Mouse (Mus musculus) spleen, embryonic (tissue): ENCODE measurements around the gene Tac2.
"Not testable (repeated sequence)": the region's sequence is repeated elsewhere in the genome, so short reads cannot be mapped to it uniquely, and the experiment has no call there.

Experiments
- CTCF ChIA-PET: fragments of 350-600 bp; sonication (Branson Sonifier 250); formaldehyde crosslinking; loops from one replicate; lab custom pipeline; 2022; lab: Charles Lee

The Tac2 gene

GRCm38 (mm10) chr10:127754566-127755166 lies 30.4 kb downstream of the Tac2 start:
- CTCF ChIA-PET = interaction anchor here (0.5 kb wide), 1 partner anchor 219 kb away, joined by 3 read pairs; no protein-coding TSS in a partner anchor

DNA sequence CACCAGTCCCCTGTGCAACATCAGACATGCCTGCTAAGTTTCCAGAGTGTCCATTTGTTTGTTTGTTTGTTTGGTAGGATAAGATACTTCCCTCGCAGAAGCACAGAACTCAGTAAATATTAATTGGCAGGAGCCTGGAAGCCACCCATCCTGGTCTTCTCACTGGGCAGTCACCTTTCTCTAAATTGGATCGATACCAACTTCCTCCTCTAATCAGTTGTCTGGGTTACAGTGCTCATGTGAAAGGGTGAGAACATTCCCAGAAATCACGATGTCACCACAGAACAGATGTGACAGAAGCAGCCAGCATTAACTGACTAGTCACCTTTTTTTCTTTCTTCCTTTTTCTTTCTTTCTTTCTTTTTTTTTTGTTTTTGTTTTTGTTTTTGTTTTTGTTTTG lies 31.0 kb downstream of the Tac2 start:
- CTCF ChIA-PET = no interaction called here

DNA sequence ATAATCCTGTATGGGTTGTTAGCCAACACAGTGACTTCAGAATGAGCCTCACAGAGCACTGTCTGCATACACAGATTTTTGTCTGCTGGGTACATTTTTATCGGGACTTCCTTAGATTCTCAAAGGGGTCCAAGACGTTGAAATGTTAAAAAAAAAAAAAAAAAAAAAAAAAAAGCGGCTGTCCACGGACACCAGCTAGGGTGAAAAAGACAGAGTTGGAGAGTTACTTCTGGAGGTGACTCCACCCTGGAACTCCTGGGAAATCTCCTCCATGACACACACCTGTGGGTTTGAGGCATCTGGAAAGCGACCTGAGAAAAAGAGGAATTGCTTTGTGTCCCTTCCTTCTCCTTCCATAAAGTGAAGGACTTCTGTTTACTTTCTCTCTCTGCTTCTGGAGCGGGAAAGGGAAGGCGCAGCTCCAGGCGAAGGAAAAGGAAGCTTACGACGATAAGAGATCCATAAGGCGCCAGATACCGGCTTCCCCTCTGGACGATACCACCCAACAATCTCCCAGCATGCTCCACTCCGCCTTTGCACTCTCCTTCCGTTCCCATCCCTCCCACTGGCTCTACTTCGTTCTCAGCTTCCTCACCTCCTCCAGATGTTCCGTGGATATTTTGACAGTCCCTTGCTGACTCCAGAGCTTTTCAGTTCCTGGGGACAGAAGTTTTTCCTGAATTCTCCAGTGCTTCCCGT lies 31.6 kb downstream of the Tac2 start:
- CTCF ChIA-PET = no interaction called here

DNA sequence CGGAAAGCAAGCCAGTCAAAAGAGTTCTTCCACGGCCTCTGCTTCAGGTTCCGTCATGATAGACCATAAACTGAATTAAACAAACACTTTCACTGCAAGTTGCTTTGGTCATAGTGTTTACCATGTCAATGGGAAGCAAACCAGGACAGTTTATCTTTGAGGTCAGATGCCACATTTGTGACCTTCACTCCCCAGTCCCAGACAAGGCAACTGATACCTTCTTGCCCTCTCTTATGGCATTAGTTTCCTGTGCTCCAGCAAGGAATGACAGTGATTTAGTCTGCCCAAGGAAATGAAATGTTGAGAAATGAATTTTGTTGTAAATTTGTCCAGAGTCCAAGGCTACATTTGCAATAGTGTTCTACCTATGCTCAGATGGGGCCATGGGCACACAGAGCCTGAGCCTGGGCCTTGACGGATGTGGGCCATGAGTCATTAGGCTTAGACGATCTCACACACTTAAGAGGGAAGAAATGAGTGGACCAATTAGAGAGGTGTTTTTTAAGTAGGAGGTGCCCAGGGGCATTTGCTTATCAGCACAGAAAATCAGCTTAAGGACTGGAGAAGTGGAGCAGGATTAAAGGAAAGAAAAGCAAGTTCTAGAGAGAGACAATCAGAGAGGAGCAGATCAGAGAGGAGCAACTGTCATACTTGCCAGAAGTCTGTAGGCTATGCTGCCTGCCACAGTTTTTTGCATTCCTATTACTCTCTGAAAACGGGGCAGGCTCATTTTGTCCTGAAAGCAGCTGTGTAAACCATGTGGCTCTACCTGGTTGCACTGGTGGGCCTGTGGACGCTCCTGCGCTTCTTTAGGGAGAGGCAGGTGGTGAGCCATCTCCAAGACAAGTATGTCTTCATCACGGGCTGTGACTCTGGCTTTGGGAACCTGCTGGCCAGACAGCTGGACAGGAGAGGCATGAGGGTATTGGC lies 35.2 kb downstream of the Tac2 start, which contains the start of the genes Rdh1 and Rdh16f1:
Gene Rdh1, plus strand, starts transcription at position 541 of the 930 bp plus-strand sequence.
Gene Rdh16f1, plus strand, starts transcription at position 607 of the 930 bp plus-strand sequence.
- CTCF ChIA-PET = no interaction called here

DNA sequence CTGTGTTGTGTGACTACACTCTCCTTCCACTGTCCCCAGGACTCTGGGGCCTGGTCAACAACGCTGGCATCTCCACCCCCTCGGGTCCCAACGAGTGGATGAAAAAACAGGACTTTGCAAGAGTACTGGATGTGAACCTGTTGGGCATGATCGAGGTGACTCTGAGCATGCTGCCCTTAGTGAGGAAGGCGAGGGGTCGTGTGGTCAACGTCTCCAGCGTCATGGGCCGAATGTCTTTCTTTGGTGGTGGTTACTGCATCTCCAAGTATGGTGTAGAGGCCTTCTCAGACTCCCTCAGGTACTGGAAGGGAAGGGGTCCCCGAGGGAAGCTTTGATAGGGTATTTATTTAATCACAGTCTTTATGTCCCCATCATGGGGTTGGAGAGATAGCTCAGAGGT lies 38.6 kb downstream of the Tac2 start:
- CTCF ChIA-PET = not testable (repeated sequence)

- CTCF ChIA-PET = interaction anchor here (0.7 kb wide), 1 partner anchor 1332 kb away, joined by 13 read pairs; no protein-coding TSS in a partner anchor
These were observed 39.8 kb downstream of the Tac2 start for GRCm38 (mm10) chr10:127763914-127764680.

DNA sequence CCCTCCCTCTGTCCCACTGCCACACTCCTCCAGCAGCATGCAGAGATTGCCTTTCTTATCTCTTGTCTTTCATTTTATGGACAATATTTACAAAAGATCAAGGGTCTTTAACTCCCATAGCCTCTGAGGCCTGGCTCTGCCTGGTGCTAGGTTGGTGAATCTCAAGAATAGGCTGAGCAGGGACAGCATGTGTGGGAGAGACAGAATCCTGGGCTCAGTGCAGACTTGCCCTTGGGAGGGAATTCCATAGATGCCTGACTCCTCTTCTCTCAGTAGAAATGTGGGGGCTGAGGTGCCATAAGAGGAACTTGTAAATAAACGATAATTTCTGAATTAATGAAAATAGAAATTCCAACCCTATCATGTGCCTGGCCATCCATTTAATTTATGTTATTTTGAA lies 42.3 kb downstream of the Tac2 start:
- CTCF ChIA-PET = no interaction called here

- CTCF ChIA-PET = interaction anchor here (0.5 kb wide), 1 partner anchor 1135 kb away, joined by 9 read pairs; no protein-coding TSS in a partner anchor
These were observed 51.7 kb downstream of the Tac2 start, which contains the start of gene Rdh9 for GRCm38 (mm10) chr10:127776011-127776410. TSS of gene Rdh9 (plus strand) at chr10:127776386.
